In the genomic region with DNA sequence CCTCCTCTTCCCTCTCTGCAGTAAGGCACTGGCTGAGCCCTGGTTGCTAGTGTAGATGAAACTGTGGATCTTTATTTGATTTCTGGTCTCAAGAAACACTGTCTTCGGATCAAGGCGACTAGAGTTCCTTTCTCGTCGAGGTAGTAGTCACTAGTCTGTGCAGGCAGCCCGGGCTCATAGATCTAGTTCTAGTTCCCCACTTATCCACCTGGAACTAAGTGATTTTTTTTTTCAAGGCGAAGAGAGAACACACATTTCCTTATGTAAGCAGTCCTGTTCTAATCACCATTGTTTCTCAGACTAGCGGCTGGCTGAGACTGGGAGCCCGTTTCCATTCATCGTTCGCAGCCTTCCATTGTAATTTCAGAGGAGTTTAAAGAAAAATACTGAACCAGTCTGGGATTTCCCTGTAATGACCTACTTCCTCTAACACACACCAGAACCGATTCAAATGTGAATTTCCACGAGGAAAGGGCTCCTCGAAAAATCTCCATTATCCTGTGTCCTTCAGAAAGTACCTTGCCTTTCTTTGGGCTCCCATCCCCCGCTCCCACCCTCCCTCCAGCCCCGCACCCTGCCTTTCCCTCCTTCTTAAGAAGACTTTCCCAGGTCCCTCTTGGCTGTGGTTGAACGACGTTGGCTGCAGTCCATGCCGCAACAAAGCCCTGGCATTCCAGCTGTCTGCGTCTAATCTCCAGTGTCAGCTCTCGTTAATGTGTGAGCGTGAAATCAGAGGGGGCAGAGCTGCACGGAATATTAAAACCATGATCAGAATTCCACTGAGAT, we compare ENCODE assay signal across 8 mouse cellular contexts.
DNase-seq lines count a peak whose midpoint lies in the region; ATAC-seq lines count a peak whose summit lies in the region.

No protein-coding gene starts in this region.

- peak overlapping the region; percentile 9 for H3K4me3 ChIP-seq in limb, embryonic 11.5 days (ENCODE audit: low read depth, low read length)
- H3K4me3 ChIP-seq in midbrain, embryonic 15.5 days: peak overlapping the region; percentile 27

- H3K9ac ChIP-seq in limb, embryonic 11.5 days (ENCODE audit: low read length): peak overlapping the region; percentile 54
- H3K9ac ChIP-seq in midbrain, embryonic 15.5 days: peak overlapping the region; percentile 56

- WGBS in limb, embryonic 11.5 days: under 1% methylated on average over 22 of the region's 22 CpGs
- WGBS in midbrain, embryonic 15.5 days: 0% methylated on average over 22 of the region's 22 CpGs

- H3K4me2 ChIP-seq in limb, embryonic 11.5 days (ENCODE audit: low read depth, severe bottlenecking): peak overlapping the region; percentile 49
- H3K4me2 ChIP-seq in midbrain, embryonic 15.5 days: peak overlapping the region; percentile 53

- H3K27me3 ChIP-seq in limb, embryonic 11.5 days (ENCODE audit: control insufficient read depth, insufficient read depth, low read length): no peaks in the 10 kb centered on the region
- H3K27me3 ChIP-seq in midbrain, embryonic 15.5 days (replicated peaks): no peaks in the 10 kb centered on the region

- H3K4me1 ChIP-seq in limb, embryonic 11.5 days (ENCODE audit: control insufficient read depth, insufficient read depth, low read length): peaks cover 5% of the 10 kb centered on the region; the same call in 1 of the 2 replicates
- H3K4me1 ChIP-seq in midbrain, embryonic 15.5 days: peaks cover 23% of the 10 kb centered on the region

- DNase-seq in adrenal gland, postnatal 10 days: peak; percentile 64
- DNase-seq in embryo, embryonic 9.5 days (ENCODE audit: extremely low spot score): peak; percentile 54
- peak; percentile 11 to 32 for DNase-seq in heart, adult 9 months (ENCODE audit: low spot score in 2 of 2)
- DNase-seq in kidney, adult 9 months: peak; percentile 41
- DNase-seq in limb, embryonic 11.5 days (ENCODE audit: low spot score): peak; percentile 78
- DNase-seq in telencephalon, adult 2 months (ENCODE audit: low read depth, low spot score): peak; percentile 71
- DNase-seq in natural killer cell, adult 2 months (ENCODE audit: low spot score in 2 of 2): no peak

- H3K9me3 ChIP-seq in limb, embryonic 11.5 days (ENCODE audit: control insufficient read depth, low read length): no peaks in the 10 kb centered on the region
- H3K9me3 ChIP-seq in midbrain, embryonic 15.5 days: no peaks in the 10 kb centered on the region

- peak; percentile 82 for ATAC-seq in limb, embryonic 11.5 days (ENCODE audit: insufficient number of reproducible peaks, low FRiP score, low TSS enrichment, low read depth)
- ATAC-seq in midbrain, embryonic 15.5 days (replicated peaks): peak; percentile 92

- H3K36me3 ChIP-seq in limb, embryonic 11.5 days (ENCODE audit: control insufficient read depth, insufficient read depth, low read length): no peaks in the 10 kb centered on the region
- no peaks in the 10 kb centered on the region for H3K36me3 ChIP-seq in midbrain, embryonic 15.5 days (replicated peaks)

- H3K27ac ChIP-seq in limb, embryonic 11.5 days (replicated peaks; ENCODE audit: low read depth, low read length): peak overlapping the region; percentile 18
- H3K27ac ChIP-seq in midbrain, embryonic 15.5 days: peak overlapping the region; percentile 98

Comparison
In these comparisons a context has a peak if more than half of its experiments do, and no peak if none do; other contexts are left out.
1. DNase-seq: peak in adrenal gland, postnatal 10 days (single experiment), embryo, embryonic 9.5 days (single experiment), heart, adult 9 months (2 of 2), kidney, adult 9 months (single experiment), limb, embryonic 11.5 days (single experiment) and telencephalon, adult 2 months (single experiment); none in natural killer cell, adult 2 months (0 of 2).